Mouse (Mus musculus) cerebellum, postnatal 4 days (tissue): ENCODE data around the gene Igf2r.

ENCODE experiments used
- DNase-seq, 2 experiments: peaks; one replicate each; pipeline ENCODE4 v3.0.0; 2022; ENCODE audit warnings: low spot score in 2 of 2, mixed read lengths in 1 of 2

Gene Igf2r

GRCm38 (mm10) chr17:12750591-12751170 is 18.8 kb downstream of the Igf2r start:
- DNase-seq = no peak

DNA sequence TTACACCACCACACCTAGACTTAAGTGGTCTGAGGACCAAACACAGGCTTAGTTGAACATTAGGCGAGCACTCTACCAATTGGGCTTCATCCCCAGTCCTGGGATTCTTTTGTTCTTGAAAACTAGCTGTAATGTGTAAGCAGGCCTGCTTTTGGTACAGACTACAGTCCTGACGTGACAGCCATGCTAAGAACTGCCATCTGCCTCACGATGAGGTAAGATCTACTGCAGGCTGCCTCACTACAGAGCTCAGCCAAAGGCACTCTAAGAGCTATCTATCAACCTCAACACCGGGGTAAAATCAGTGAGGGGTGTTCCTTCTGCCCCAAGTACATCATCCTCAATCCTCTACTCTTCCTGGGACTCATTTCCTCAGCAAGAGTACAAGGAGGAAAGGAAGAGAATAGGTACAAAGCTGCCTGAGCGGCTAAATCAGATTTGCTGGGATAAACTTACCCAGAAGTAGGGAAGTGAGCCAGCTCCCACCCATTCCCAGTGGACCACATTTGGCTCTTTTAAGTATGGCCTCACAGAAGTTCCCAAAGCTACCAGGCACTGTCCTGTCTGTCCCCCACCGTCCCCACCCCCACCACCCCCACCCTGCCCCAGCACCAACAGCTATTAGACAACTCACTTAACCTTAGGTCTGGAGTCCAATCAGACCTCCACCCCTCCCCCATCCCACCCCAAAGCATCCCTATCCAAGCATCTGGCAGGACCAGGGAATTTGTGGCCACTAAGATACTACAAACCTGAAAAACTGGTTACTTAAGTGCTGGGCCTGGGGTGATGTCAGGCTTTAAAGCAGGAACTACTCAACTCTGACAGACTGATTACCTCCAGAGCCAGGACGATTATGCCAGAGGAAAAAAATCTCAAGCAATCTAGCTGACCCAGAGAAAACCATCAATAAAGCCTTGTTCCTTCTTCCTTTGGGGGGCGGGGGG is 19.8 kb downstream of the Igf2r start:
- no peak for DNase-seq

GRCm38 (mm10) chr17:12745761-12746160 is 23.7 kb downstream of the Igf2r start:
- DNase-seq = no peak

- DNase-seq = no peak
These were observed 25.4 kb downstream of the Igf2r start for GRCm38 (mm10) chr17:12744071-12744470.

- no peak for DNase-seq
These were observed 27.1 kb downstream of the Igf2r start for GRCm38 (mm10) chr17:12742151-12742908.

- DNase-seq = peak in 1 of 2 experiments; percentile 27
These were observed 28.1 kb downstream of the Igf2r start for GRCm38 (mm10) chr17:12741218-12741968.

DNA sequence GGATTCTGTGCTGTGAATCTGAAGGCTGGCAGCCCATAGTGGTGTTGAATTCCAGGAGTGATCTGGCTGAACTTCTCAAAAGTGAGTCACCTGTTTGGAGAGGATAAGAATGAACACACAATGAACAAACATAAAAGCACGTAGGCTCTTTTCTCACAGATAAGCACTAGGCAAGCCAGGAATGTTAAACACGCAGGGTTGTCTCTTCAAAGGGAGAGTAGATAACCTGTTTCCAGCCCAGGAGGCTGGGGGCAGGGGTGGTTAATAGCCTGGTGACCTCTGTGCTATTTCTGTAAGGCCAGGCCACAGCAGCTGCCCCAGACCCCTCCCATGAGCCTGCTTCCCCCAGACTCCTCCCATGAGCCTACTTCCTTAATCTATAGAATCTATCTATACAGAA is 29.1 kb downstream of the Igf2r start:
- DNase-seq = no peak

GRCm38 (mm10) chr17:12739516-12739915 is 29.9 kb downstream of the Igf2r start:
- no peak for DNase-seq

DNA sequence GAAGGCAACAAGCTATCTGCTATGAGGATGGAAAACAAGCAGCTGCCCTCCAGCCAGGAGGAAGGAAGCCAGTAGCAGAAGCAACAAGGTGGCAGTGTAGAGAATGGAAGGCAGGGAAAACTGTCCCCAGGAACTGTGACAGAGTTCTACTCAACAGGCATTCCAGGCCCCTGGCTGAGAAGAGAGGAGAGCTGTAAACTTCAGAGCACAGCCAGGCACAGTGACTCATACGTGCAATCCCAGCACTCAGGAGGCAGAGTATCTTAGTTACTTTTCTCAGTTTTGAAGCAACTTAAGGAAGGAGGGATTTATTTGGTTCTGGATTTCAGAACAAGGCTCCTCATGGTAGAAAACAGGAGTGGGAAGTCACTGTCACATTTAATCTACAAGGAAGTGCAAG is 31.5 kb downstream of the Igf2r start:
- DNase-seq = no peak

DNA sequence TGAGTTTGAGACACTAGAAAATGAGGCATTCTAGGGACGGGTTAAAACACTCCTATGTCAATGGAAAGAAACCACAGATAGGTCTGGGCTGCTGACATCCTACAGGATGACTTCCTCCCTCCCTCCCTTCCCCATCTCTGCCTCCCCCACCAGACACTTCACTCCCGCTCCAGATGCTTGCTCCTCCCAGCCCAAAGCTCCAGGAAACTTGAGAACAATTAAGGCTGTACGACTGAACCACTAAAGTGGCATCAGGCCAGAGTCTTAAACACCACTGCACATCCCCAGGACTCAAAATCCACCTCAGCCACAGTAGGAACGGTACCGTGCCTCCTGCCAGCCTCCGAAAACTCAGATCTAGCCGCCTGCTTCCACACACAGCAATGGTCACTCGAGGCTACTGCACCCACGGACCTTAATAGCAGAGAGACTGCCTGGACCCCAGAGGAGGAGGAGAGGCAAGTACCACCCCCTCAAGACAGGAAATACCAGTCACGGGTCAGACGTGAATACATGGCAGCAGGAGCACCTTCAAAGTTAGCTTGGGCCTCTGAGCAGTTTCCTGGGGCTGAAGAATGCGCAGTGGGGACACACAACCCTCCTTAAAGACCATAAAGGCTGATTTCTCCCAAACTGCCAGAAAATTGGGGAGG is 35.1 kb downstream of the Igf2r start:
- DNase-seq = no peak

- no peak for DNase-seq
These were observed 36.3 kb downstream of the Igf2r start for GRCm38 (mm10) chr17:12733128-12733527.

DNA sequence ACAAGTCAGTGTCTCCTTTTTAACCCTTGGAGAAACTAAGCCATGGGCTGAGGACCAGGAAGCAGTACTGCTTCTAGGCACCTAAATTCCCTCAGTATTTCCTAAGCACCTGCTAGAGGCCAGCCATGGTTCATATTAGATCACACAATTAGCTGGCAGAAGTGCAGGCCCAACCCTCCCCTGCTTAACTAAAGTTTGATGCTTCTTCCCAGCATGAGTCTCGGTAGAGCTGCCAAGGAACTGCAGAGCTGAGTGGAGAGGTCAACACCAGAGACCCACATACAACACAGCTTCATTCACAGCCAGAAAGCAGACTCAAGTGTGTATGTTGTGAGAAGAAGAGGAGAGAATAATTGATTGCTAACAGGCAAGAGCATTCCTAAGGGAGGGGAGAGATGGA is 40.9 kb downstream of the Igf2r start:
- DNase-seq = peak in 1 of 2 experiments; percentile 19

- DNase-seq = no peak
These were observed 41.7 kb downstream of the Igf2r start for GRCm38 (mm10) chr17:12727748-12728147.

DNA sequence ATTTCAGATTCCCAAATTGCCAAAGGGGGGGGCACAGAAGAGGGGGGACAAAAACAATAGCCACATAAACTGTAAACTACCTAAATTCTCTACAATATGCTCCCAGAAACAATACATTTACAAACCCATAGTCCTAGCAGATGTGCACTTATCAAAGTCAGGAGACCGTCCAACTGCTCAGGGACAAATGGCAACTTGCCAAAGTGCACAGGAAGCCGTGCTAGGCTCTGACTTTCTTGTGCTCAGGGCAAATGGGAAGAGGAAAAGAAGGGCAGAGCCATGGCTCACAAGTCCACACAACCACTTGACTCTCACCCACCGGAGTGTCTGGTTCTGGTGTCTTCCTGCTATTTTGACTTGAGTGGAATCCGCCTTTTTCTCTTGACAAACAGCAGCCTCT is 43.6 kb downstream of the Igf2r start:
- no peak for DNase-seq

DNA sequence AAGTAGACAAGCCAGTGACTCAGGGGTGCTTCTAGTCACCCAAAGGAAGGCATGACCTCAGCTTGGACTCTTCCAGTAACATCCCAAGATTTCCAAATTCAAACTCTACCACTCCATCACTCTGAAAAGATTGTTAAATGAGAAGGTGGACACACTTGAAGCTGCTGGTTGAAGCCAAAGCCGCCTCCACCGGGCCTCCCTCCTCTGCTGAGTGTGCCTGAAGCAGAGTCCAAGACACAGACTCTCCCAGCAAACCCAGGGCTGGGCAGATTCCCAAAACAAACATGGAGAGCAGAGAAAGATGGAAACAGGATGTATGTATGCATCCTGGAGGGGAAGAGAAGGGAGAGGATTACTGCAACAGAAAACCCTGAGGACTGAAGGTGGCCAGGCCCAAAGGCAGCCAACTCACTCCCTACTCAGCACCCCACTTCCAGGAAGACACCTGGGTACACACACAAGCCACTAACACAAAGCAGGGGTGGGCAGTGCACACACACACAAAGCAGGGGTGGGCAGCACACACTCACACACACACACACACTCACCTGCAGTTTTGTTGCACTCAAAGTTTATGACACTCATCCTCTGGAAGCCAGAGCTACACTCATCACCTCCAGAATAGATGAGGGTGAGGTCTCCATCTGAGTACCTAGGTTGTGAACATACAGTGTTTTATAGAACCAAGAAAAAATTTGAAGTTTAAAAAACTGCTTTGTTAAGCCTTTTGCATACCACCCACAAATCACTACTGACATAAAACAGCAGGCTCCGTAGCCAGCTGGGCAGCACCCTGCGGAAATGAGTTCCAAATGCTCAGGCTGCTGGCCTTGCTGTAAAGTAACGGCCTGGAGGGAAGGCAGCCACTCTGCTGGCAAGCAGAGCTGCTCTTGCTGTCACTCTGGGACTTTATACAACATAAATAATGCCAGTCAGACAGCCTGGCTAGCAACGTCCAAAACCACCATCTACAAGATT is 44.4 kb downstream of the Igf2r start:
- DNase-seq = no peak

- DNase-seq = no peak
These were observed 45.3 kb downstream of the Igf2r start for GRCm38 (mm10) chr17:12723986-12724766.

DNA sequence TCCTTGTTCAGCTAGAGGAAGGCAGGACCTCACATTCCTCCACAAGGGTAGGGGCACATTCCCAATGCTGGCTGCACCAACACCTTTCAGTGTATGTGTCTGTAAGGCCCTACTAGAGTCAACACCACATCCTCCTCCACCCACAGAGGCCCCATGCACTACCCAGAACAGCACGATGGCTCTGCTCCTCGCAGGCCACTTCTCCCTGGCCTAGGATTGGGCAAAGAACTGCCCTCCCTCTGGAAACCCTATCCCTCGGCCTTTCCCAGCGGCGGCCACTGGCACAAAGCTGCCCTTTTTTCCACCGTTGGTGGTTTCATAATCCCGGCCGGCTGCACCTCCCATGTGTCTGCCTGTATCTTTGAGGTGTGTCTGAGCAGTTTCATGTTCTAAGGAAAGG is 46.8 kb downstream of the Igf2r start:
- no peak for DNase-seq

- no peak for DNase-seq
These were observed 48.2 kb downstream of the Igf2r start for GRCm38 (mm10) chr17:12721118-12721886.
